Mouse (Mus musculus) hindbrain, embryonic 15.5 days (tissue): Measurements from ENCODE around the gene Myh9. TPM values are rescaled to one million over a fixed set of nuclear protein-coding genes. Genes with fewer than 3 reads are reported as not detected.
"Not testable (repeated sequence)": the region's sequence is repeated elsewhere in the genome, so short reads cannot be mapped to it uniquely, and the experiment has no call there.

ENCODE experiments used
- ATAC-seq: fragments of 200-750 bp; cut with Nextera tagmentation; 2 replicates; pipeline ENCODE4 v1.8.0; 2017; ENCODE audit warnings: low read depth, moderate number of reproducible peaks, moderate TSS enrichment; ENCODE audit not compliant: low FRiP score
- H3K27ac ChIP-seq: fragments of 300-500 bp; sonication (generic); replicated peaks from 2 replicates; pipeline ENCODE4 v1.5.1; 2015; ENCODE audit warnings: mild to moderate bottlenecking, inconsistent platforms
- H3K27me3 ChIP-seq: fragments of 300-500 bp; sonication (generic); 2 replicates; pipeline ENCODE4 v1.6.1; 2015; ENCODE audit warnings: control low read depth, inconsistent platforms
- H3K36me3 ChIP-seq: fragments of 300-500 bp; sonication (generic); 2 replicates; pipeline ENCODE4 v1.6.1; 2015; ENCODE audit warnings: control low read depth, inconsistent platforms
- H3K4me1 ChIP-seq: fragments of 300-500 bp; sonication (generic); replicated peaks from 2 replicates; pipeline ENCODE4 v1.6.1; 2015; ENCODE audit warnings: control low read depth, inconsistent platforms
- H3K4me2 ChIP-seq: fragments of 300-500 bp; sonication (generic); 2 replicates; pipeline ENCODE4 v1.6.1; 2015; ENCODE audit warnings: moderate library complexity, mild to moderate bottlenecking, inconsistent platforms
- H3K4me3 ChIP-seq: fragments of 300-500 bp; sonication (generic); 2 replicates; pipeline ENCODE4 v1.5.1; 2015; ENCODE audit warnings: mild to moderate bottlenecking, inconsistent platforms
- H3K9ac ChIP-seq: fragments of 300-500 bp; sonication (generic); 2 replicates; pipeline ENCODE4 v1.6.1; 2015; ENCODE audit warnings: inconsistent platforms
- H3K9me3 ChIP-seq: fragments of 300-500 bp; sonication (generic); 2 replicates; pipeline ENCODE4 v1.6.1; 2016; ENCODE audit warnings: control low read depth, inconsistent platforms
- WGBS: fragments of 180-500 bp; shearing (Covaris S2); methylation state at CpG from one replicate; pipeline ENCODE4 v1.1.7; 2015; 5-methylcytosine and 5-hydroxymethylcytosine counted together
- polyA plus RNA-seq: library from polyadenylated mRNA; unstranded; fragments of >200 nt; fragmentation: Nextera tagmentation; extraction: Ambion mirVana; gene quantifications from 2 replicates; pipeline ENCODE4 v1.2.1, GENCODE M21; 2015

Myh9 gene
- polyA plus RNA-seq, 1 experiment from 2014 or later, result 11.8 TPM

DNA sequence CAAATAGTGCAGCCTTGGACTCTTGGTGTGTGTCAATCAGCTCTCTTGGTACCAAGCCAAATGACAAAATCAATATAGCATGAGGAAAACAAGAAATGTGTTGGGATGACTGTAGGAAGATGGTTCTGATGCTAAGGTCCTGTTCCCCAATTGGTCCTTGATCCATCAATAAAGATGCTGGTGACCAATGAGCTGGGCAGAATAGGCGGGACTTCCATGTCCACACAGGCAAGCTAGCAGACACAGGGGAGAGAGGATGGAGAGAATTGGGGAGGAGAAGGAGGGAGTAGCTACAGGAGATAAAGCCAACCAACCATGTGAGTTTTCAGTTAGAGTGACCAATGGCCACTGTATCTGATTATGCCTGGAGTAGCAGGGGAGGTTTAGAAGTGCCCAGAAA lies 95.6 kb downstream of the Myh9 start:
- H3K4me3 ChIP-seq, result no peak overlapping the region
- no peak for ATAC-seq
- H3K9ac ChIP-seq, result no peak overlapping the region
- H3K27me3 ChIP-seq, result no peaks in the 10 kb centered on the region
- 86% methylated on average over 1 of the region's 1 CpGs for WGBS
- no peaks in the 10 kb centered on the region for H3K36me3 ChIP-seq
- no peaks in the 10 kb centered on the region for H3K9me3 ChIP-seq
- H3K4me2 ChIP-seq, result no peak overlapping the region
- H3K4me1 ChIP-seq, result no peaks in the 10 kb centered on the region
- H3K27ac ChIP-seq, result no peak overlapping the region

DNA sequence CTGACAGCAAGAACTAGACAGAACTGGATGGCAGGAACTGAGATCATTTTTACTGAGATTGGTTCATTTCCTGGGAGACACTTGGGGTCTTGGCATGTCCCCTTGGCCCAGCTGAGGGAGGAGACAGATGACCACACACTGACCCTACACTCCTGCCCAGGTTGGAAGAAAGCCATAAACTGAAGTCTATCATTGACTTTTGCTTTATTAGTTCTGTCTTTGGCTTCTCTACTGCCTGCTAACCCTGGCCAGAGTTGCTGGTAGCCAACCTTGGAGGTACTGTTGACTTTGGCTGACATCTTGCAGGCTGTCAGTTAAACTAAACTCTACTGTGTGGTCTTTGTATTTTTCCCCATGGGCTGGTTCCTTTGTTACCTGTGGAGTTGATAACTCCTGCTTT lies 96.9 kb downstream of the Myh9 start:
- Histone ChIP-seq H3K4me1 (no peaks in the 10 kb centered on the region), H3K27me3 (no peaks in the 10 kb centered on the region), H3K27ac (no peak overlapping the region), H3K9me3 (no peaks in the 10 kb centered on the region), H3K36me3 (no peaks in the 10 kb centered on the region), H3K9ac (no peak overlapping the region), H3K4me3 (no peak overlapping the region), H3K4me2 (no peak overlapping the region)
- no peak for ATAC-seq

DNA sequence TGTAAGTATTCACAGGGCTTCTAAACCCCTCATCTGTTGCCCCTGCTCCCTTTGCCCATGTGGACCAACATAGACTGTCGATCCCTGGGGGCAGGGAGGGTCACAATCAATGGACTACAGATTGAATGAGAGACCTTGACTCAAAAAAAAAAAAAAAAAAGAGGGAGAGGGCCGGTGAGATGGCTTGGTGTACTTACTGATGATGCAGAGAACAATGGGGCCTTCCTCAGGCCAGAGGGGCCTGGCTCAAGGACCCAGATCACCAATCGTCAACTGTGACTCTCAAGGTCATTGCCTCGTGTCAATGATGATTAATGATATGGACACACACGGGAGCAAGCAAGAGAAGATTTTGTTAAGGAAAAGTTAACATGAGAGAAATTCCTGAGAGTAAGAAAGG lies 97.3 kb downstream of the Myh9 start:
- H3K9ac ChIP-seq, result no peak overlapping the region
- no peaks in the 10 kb centered on the region for H3K27me3 ChIP-seq
- H3K27ac ChIP-seq, result no peak overlapping the region
- H3K9me3 ChIP-seq, result no peaks in the 10 kb centered on the region
- no peak overlapping the region for H3K4me3 ChIP-seq
- no peaks in the 10 kb centered on the region for H3K36me3 ChIP-seq
- no peaks in the 10 kb centered on the region for H3K4me1 ChIP-seq
- H3K4me2 ChIP-seq, result no peak overlapping the region
- ATAC-seq, result no peak
- 50% methylated on average over 5 of the region's 5 CpGs for WGBS

DNA sequence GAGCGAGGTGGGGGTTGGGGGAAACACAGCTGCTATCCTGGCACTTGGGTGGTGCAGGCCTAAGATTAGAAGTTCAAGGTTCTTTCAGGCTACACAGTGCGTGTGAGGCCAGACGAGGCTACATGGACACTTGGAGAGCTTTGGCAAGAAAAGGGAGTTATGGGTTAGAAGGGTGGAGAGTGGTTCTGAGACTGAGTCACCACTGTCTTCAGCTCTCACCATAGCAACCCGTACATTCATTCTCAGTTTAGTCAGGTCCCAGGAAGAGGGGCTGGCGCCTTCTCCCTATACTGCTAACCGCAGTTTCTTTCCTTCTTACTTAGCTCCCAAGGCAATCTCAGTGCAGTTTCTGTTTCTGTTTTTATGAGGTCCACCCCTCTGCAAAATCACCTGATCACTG lies 100.4 kb downstream of the Myh9 start:
- H3K36me3 ChIP-seq, H3K9ac ChIP-seq, H3K27me3 ChIP-seq, H3K4me2 ChIP-seq, ATAC-seq, H3K4me1 ChIP-seq, H3K27ac ChIP-seq, H3K4me3 ChIP-seq, H3K9me3 ChIP-seq: not testable (repeated sequence)
- WGBS, result 89% methylated on average over 6 of the region's 6 CpGs

DNA sequence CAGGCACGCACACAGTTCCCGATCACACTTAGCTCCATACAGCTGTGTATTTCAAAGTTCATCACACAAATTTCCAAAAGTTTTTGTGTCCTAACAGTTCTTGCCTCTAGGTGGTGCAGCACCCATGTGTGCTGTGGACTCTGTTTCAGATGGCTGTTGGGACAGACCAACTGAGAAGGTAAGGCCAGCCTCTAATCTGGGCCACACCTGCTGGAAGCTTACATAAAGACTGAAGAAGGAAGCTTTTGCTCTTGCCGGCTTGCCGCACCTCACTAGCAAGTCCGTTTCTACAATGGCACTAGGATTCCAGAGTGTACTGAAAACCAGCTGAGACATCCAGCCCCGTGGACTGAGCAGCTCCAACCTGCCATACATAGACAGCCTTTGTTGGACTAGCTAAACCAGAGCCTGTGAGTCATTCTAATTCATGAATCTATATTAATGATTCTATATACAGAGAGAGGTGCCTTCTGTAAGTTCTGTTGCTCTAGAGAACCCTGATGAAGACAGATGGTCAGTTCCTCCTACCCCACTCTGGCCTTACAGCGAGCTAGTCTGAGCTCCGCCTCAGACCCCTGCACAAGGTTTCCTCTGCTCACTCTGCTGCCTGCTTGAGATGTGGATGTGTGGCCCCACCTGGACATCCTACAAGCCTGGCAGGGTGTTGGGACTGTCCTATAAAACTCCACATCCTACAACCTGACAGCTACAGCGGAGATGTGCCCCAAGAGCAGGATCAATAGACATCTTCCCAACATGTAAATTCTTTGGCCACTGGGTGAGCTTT lies 101.3 kb downstream of the Myh9 start:
- Histone ChIP-seq H3K4me2 (no peak overlapping the region), H3K4me3 (no peak overlapping the region), H3K4me1 (no peaks in the 10 kb centered on the region), H3K9me3 (no peaks in the 10 kb centered on the region), H3K9ac (no peak overlapping the region), H3K36me3 (no peaks in the 10 kb centered on the region), H3K27ac (no peak overlapping the region), H3K27me3 (no peaks in the 10 kb centered on the region)
- no peak for ATAC-seq
- WGBS, result 76% methylated on average over 9 of the region's 9 CpGs

DNA sequence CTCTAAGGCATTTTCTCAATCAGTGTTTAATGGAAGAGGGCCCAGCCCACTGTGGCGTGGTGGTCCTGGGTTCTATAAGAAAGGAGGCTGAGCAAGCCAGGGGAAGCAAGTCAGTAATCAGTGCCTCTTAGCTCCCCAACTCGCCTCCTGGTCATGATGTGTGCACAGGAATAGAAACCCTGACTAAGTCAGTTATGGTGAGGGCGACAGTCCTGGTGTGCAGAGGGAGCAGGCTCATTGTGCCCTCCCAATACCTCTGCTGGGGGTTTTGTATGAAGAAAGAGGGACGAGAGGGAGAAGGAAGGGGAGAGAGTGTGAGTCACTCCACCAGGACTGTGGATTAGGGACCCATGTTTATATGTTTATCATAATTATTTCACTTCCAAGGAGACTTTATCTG lies 108.1 kb downstream of the Myh9 start:
- H3K9ac ChIP-seq, ATAC-seq, H3K27ac ChIP-seq, H3K4me3 ChIP-seq, H3K4me2 ChIP-seq, H3K9me3 ChIP-seq, H3K27me3 ChIP-seq, H3K4me1 ChIP-seq, H3K36me3 ChIP-seq: not testable (repeated sequence)
- 65% methylated on average over 4 of the region's 4 CpGs for WGBS

DNA sequence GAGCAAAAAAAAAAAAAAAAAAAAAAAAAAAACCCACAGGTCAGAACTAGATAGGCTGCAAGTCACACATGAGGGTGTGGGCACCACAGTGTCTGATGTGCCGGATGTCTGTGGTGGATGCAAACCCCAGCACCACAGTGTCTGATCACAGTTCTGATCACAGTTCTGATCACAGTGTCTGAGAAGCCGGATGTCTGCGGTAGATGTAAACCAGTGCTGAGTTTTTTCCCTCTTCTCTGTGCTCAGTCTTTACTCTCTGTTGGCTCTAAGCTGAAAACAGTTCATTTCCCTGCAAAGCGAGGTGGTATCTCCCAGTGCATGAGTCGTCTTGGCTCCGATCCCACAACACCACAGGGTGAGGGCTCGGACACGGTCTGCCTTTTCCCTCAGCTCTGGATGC lies 108.6 kb downstream of the Myh9 start:
- H3K36me3 ChIP-seq, H3K4me1 ChIP-seq, H3K4me2 ChIP-seq, H3K27me3 ChIP-seq, H3K9me3 ChIP-seq, H3K4me3 ChIP-seq, H3K27ac ChIP-seq, H3K9ac ChIP-seq, ATAC-seq: not testable (repeated sequence)
- WGBS, result 68% methylated on average over 8 of the region's 8 CpGs

DNA sequence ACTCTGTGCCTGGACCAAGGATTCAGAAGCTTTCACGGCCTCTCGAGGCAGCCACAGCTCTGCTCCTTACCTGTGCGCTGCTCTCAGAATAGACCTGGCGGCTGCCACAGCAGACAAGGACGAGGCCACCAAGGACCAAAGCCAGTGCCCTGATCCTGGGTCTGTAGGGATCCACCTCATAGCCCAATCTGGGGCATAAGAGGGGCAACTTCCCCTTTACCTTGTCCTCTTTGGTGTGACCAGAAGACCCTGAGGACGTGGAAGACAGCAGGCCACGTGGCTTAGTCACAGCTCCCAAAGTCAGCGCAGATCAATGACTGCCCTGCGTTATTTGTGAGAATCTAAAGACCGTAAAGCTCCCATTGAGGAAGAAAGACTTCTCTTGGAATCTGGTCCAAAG lies 109.1 kb downstream of the Myh9 start:
- H3K9ac ChIP-seq, H3K9me3 ChIP-seq, H3K4me1 ChIP-seq, H3K4me3 ChIP-seq, H3K27me3 ChIP-seq, H3K4me2 ChIP-seq, H3K36me3 ChIP-seq, ATAC-seq, H3K27ac ChIP-seq: not testable (repeated sequence)
- WGBS, result 71% methylated on average over 10 of the region's 10 CpGs

DNA sequence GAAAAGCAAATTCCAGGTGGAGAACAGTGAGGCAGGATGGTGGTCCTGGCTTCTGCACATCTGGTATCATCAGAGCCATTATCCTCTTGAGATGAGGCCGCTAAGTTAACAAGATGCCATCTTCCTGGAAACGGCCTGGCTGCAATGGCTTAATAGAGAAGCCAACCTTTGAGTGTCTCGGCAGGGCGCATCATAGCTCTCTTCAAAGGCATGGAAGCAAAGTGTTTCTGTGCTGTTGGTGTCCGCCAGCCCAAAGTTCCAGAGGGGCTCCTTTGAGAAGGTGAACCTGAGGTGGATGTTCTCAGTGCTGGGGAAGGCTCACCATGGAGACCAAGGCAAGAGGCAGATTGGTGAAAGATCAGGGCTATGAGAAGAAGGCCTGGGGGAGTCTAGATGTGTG lies 110.4 kb downstream of the Myh9 start:
- no peak for ATAC-seq
- no peaks in the 10 kb centered on the region for H3K9me3 ChIP-seq
- H3K27me3 ChIP-seq, result no peaks in the 10 kb centered on the region
- WGBS, result 89% methylated on average over 5 of the region's 5 CpGs
- H3K36me3 ChIP-seq, result no peaks in the 10 kb centered on the region
- no peak overlapping the region for H3K9ac ChIP-seq
- no peak overlapping the region for H3K4me3 ChIP-seq
- H3K27ac ChIP-seq, result no peak overlapping the region
- no peaks in the 10 kb centered on the region for H3K4me1 ChIP-seq
- no peak overlapping the region for H3K4me2 ChIP-seq

DNA sequence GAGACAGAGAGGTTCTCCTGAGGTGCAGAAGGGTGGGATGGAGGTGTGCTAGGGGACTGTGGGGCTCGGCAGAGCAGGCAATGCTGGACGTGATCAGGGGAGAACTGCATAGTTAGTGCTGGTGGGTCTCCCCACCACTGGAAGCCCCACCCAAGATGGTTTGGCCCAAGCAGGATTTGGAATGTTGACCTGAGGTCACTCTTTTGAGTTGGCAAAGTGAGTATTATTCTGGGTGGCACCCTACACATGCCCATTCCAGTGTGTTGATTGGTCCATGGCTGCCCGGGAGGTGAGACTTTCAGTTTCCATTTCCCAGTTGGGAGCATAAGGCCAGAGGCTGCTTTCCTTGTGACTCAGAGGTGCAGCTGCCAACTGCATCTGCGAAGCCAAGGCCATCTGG lies 113.2 kb downstream of the Myh9 start, which contains the start of gene Apol9b:
TSS of gene Apol9b (plus strand) at position 301 of the 400 bp plus-strand sequence.
- not testable (repeated sequence) for H3K4me3 ChIP-seq, ATAC-seq, H3K4me1 ChIP-seq, H3K9ac ChIP-seq, H3K27ac ChIP-seq, H3K36me3 ChIP-seq, H3K27me3 ChIP-seq, H3K9me3 ChIP-seq, H3K4me2 ChIP-seq
- WGBS, result 93% methylated on average over 1 of the region's 4 CpGs

DNA sequence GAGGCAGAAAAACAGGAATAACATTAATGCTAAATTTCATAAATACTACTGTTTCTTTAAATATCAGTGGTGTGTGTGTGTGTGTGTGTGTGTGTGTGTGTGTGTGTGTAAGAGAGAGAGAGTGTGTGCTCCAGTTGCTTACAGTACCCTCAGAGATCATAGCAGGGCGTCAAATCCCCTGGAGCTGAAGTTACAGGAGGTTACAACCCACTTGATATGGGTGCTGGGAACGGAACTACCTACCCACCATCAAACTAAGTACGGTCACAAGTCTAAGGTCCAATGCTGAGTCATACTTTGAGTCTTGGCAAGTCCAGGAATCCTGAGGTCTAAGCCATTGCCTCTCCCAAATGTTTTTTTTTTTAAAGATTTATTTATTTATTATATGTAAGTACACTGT lies 114.2 kb downstream of the Myh9 start:
- H3K36me3 ChIP-seq, H3K4me3 ChIP-seq, H3K9ac ChIP-seq, H3K4me2 ChIP-seq, H3K4me1 ChIP-seq, H3K9me3 ChIP-seq, H3K27me3 ChIP-seq, ATAC-seq, H3K27ac ChIP-seq: not testable (repeated sequence)
- WGBS, result 87% methylated on average over 3 of the region's 3 CpGs

DNA sequence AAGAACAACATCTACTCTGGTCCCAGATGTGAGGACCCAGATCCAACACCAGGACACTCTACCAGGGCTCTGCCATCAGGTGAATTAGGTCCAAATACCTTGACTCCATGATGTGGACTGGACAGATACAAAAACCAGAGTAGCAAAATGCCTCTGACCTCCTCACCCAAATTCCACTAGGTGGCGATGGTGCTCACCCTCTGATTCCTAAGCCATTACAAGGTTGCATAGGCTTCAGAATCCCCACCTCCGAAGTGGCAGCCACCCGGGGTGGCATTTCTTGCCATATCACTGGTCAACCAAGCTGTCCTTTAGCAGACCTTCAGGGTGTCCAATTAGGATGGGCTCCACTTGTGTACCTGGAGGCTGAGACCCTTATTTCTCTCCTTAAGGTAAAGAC lies 114.8 kb downstream of the Myh9 start:
- not testable (repeated sequence) for H3K27me3 ChIP-seq, H3K36me3 ChIP-seq, H3K4me3 ChIP-seq, H3K9ac ChIP-seq, H3K4me2 ChIP-seq, H3K9me3 ChIP-seq, ATAC-seq, H3K27ac ChIP-seq, H3K4me1 ChIP-seq
- 21% methylated on average over 3 of the region's 3 CpGs for WGBS

DNA sequence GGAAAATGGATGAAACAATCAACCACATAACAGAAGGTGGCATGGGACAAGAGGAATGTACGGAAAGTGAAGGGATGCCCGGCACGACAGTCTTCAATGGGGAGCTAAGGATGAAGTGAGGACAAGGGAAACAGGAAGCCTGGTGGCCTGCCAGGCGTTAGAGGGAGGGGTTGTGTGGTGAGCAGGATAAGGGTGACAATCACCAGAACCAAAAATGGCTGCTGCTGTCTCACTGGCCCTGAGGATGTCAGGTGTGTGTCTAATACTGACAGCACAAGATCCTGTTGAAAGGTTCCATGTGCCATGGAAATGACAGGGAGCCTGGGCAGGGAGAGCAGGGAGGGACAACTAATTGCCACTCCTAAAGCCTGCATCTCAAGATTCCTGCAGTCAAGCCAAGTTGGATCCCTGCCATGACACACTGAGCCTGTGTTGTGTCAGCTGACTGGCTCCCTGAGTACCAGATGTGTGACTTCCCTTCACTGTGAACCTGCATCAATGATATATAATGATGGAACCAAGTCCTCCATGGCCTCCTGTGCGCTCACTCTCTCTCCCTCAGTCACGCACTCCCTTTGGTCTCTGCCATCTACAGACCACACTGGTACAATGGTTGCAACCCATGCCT lies 116.5 kb downstream of the Myh9 start:
- H3K36me3 ChIP-seq, H3K4me1 ChIP-seq, H3K27ac ChIP-seq, H3K9me3 ChIP-seq, H3K27me3 ChIP-seq, H3K4me3 ChIP-seq, H3K4me2 ChIP-seq, ATAC-seq, H3K9ac ChIP-seq: not testable (repeated sequence)
- 78% methylated on average over 5 of the region's 6 CpGs for WGBS
